Mouse (Mus musculus) erythroblast, embryonic 14.5 days (primary cell): ENCODE measurements around the gene Gmds. TPM values are rescaled to one million over a fixed set of nuclear protein-coding genes. Genes with fewer than 3 reads are reported as not detected.

ENCODE experiments used
- H3K27me3 ChIP-seq: 2 replicates; pipeline ENCODE4 v1.6.1; 2012; ENCODE audit warnings: inconsistent platforms; ENCODE audit not compliant: control insufficient read depth
- H3K36me3 ChIP-seq: 2 replicates; pipeline ENCODE4 v1.6.1; 2012; ENCODE audit warnings: mild to moderate bottlenecking, inconsistent platforms; ENCODE audit not compliant: control insufficient read depth
- H3K4me1 ChIP-seq: 2 replicates; pipeline ENCODE4 v1.6.1; 2012; ENCODE audit warnings: inconsistent platforms; ENCODE audit not compliant: control insufficient read depth
- H3K4me3 ChIP-seq: replicated peaks from 2 replicates; pipeline ENCODE3; 2012; ENCODE audit warnings: moderate library complexity, mild to moderate bottlenecking, inconsistent platforms
- H3K9me3 ChIP-seq: 2 replicates; pipeline ENCODE4 v1.6.1; 2012; ENCODE audit warnings: low read length, inconsistent platforms, mixed read lengths; ENCODE audit not compliant: control insufficient read depth
- GATA1 ChIP-seq: IDR thresholded peaks from 2 replicates; pipeline ENCODE4 v1.6.1; 2012; ENCODE audit warnings: low read length, inconsistent platforms, mixed read lengths
- TAL1 ChIP-seq: IDR thresholded peaks from 3 replicates; pipeline ENCODE4 v1.6.1; 2012; ENCODE audit warnings: low read length, inconsistent platforms, mixed read lengths
- polyA plus RNA-seq: library from polyadenylated mRNA; stranded (reverse); fragments of >175 nt; gene quantifications from 2 replicates; pipeline ENCODE4 v1.2.3, GENCODE M21; 2012

Gene Gmds
- polyA plus RNA-seq, 1 experiment: 1.2 TPM

DNA sequence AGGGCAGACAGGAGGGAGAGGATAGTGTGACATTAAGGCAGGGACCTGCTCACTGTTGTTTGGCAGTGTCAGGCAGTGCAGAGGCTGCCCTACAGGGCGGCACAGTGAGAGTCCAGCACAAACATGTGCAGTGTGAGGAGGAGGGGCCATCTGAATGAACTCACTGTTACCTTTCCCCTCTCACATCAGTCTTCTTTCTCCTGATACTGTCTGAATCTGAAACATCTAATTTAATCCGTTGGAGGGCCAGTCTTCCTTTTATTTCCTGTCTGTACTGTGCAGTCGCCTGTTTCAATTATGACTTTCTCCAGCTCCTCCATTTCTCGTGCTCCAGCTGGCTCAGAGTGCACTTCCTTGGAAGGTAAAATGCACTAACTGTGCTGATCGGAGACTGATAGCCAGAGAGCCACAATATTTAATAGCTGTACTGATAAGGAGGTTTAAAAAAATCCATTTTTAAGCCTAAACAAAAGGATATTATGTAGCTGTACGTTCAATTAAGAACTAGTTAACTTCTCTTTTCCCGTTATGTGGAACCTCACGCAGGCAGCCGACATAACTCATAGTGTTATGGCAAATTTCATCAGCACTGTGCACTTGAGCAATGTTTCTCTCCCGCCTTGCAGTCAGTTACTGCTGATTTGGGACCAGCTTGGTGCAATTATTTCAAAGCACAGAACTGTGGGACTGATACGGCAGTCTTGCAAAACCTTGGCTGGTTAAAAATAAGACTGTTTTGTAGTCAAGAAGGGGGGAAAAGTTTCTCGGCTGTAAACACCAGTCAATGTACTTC is 345.9 kb downstream of the Gmds start:
- Histone ChIP-seq H3K4me3 (no peak overlapping the region), H3K36me3 (no peaks in the 10 kb centered on the region), H3K4me1 (no peaks in the 10 kb centered on the region), H3K9me3 (no peaks in the 10 kb centered on the region), H3K27me3 (no peaks in the 10 kb centered on the region)
- TF ChIP-seq TAL1 (no peak), GATA1 (no peak)

DNA sequence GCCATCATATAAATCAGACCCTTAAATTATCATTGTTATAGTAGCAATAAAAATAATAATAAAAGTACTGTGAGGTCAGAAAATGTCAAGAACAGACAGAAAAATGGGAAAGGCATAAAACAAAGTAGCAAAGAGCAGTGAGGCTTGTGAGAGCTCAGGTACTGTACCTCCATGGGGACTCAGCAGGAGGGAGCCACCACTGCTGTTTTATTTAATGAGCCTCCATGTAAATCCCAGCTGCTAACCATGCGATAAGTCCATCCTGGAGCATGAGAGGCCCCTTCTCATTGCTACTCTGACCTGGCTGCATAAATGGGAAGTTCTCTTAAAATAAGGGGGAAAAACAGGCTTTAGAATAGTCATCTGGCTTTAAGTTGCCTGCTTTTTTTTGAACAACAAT is 357.3 kb downstream of the Gmds start:
- Histone ChIP-seq H3K4me1 (no peaks in the 10 kb centered on the region), H3K4me3 (no peak overlapping the region), H3K27me3 (no peaks in the 10 kb centered on the region), H3K36me3 (no peaks in the 10 kb centered on the region), H3K9me3 (no peaks in the 10 kb centered on the region)
- no peak for TF ChIP-seq GATA1
- TF ChIP-seq TAL1: no peak

DNA sequence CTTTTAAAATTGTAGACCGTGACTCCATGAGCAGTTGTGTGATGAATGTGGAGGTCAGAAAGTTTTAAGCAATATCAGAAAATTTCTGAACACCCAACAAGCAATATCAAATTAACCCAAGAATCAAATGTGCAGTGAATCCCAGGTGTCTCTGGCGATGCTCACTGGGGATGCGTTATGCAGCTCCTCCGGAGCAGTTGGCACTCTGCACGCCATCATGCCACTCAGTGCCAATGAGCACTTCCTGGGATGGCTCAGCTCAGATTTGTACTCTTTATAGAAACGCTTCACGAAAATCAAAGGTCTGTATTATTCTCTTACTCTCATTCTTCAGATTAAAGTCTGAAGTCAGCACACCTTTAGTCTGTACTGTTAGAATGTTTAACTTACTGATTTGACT is 360.4 kb downstream of the Gmds start:
- no peaks in the 10 kb centered on the region for H3K27me3 ChIP-seq
- H3K9me3 ChIP-seq: no peaks in the 10 kb centered on the region
- H3K4me1 ChIP-seq: no peaks in the 10 kb centered on the region
- TF ChIP-seq TAL1 (no peak), GATA1 (no peak)
- H3K4me3 ChIP-seq: no peak overlapping the region
- no peaks in the 10 kb centered on the region for H3K36me3 ChIP-seq

DNA sequence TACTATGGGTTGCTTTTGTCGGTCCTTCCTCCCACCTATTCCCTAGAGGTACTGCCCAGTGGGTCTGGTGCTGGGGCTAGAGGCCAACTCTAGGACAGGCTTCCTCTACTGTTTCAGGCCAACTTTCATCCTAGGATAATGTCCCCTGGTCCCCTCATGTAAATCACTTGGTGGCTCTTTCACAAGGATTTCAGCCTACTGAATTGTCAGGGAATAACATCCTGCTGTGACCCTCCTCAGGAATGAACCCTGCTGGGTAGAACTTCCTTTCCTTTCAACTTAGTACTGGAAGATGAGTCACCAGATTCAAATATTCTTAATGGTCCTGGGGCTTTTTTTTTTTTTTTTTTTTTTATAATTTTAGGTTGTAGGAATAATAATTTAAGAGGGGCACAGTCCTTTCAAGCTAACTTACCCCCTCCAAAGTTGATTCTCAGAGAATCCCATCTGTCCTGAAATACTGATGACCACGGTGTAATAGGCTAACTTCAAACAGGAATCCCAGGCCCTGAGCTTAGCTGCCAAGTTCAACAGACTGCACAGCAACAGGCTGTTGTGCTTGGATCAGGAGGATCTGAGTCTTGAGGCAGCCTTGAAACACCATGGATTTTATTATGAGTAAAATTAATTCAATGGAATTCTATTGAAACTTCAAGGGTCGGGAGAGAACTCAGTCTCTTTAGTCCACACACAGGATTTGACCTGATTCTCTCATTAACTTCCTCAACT is 363.6 kb downstream of the Gmds start:
- no peaks in the 10 kb centered on the region for H3K4me1 ChIP-seq
- H3K4me3 ChIP-seq: no peak overlapping the region
- no peaks in the 10 kb centered on the region for H3K9me3 ChIP-seq
- H3K27me3 ChIP-seq: no peaks in the 10 kb centered on the region
- no peaks in the 10 kb centered on the region for H3K36me3 ChIP-seq
- TF ChIP-seq TAL1 (no peak), GATA1 (no peak)

DNA sequence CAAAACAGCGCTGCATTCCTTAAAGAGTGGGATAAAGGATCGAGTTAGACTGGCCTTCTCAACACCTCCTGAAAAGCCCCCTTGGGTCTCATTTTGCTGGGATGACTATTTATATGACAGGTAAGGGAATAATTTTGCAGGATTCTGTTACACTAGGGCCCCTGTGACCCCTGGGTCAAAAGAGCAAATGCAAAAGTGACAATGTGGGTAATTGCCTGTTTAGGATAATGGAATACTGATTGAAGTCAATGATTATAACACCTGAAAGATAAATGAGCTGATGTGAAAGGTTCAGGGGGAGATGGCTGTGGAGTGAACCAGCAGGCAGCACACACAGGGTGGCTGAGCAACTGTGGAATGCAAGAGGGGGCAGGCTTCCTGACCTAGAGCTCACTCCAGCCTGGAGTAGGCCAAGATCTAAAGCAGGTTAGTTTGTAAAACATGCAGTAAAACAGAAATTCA is 367.5 kb downstream of the Gmds start:
- Histone ChIP-seq H3K4me3 (no peak overlapping the region), H3K9me3 (no peaks in the 10 kb centered on the region), H3K36me3 (no peaks in the 10 kb centered on the region), H3K27me3 (no peaks in the 10 kb centered on the region), H3K4me1 (no peaks in the 10 kb centered on the region)
- TF ChIP-seq TAL1 (no peak), GATA1 (no peak)

DNA sequence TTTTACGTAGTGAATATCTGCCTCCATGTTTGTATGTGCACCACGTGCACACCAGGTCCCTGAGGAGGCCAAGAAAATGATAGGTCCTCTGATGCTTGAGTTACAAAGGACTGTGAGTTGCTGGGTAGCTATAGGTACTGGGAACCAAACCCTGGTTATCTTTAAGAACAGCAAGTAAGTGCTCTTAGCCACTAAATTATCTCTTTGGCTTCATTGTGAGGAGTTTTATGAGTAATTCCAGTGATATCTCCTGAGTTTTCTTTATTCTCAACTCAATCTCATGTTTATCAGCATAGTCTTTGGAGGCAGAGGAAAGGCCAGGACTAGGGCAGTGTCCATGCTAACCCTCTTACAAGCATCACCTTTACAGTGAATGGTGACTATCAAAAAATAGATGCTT is 370.3 kb downstream of the Gmds start:
- Histone ChIP-seq H3K36me3 (no peaks in the 10 kb centered on the region), H3K9me3 (no peaks in the 10 kb centered on the region), H3K4me3 (no peak overlapping the region), H3K27me3 (no peaks in the 10 kb centered on the region), H3K4me1 (no peaks in the 10 kb centered on the region)
- no peak for TF ChIP-seq GATA1
- no peak for TF ChIP-seq TAL1

DNA sequence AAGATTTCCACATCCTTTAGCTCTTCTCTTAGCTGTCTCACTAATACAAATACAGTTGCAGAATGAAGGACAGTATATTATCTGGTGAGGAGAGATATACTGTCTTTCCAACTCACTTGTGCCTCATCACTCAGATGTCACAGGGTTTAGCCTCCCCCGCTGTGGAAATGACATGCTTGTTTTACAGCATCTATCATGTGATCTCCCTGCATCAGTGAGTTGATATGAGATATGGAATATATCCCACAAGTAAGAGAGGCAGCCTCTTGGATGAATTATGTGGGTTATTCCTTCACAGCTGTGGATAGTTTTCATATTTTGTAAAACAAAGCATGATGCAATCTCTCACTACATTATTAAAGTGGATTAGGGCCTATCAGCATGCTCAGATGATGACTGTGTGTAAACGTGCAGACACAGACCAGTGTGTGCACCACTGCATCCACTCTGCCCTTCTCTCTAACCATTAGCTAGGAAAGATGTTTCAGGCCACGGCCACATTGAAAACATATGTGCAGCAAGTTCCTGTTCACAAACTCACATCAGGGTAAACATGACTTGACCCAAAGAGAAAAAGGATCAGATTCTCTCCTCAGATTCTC is 371.5 kb downstream of the Gmds start:
- H3K4me1 ChIP-seq: no peaks in the 10 kb centered on the region
- H3K4me3 ChIP-seq: no peak overlapping the region
- H3K36me3 ChIP-seq: no peaks in the 10 kb centered on the region
- no peaks in the 10 kb centered on the region for H3K27me3 ChIP-seq
- H3K9me3 ChIP-seq: no peaks in the 10 kb centered on the region
- TF ChIP-seq TAL1 (no peak), GATA1 (no peak)

DNA sequence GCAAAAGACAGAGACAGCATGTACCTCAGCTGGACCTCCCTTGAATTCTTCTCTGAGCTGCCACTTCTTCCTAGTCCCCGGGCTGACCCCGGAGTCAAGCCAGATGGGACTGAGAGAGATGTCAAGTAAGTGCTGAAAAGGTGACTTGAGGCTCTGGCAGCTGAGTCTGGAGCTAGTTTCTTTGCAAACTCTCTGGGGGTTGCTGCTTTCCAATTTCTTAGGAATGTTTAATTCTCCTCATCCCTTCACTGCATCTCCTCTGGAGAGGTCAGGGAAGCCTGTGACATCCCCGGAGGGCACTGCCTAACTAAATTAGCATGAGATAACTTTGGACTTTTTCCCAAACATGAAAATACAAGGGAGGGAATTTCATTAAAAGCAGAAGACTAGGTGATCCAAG is 378.0 kb downstream of the Gmds start:
- Histone ChIP-seq H3K36me3 (no peaks in the 10 kb centered on the region), H3K4me1 (no peaks in the 10 kb centered on the region), H3K27me3 (no peaks in the 10 kb centered on the region), H3K9me3 (no peaks in the 10 kb centered on the region), H3K4me3 (no peak overlapping the region)
- no peak for TF ChIP-seq TAL1
- no peak for TF ChIP-seq GATA1
